Mouse (Mus musculus) left cerebral cortex, adult 18-20 months (tissue): ENCODE data around the gene Spaca3. TPM values are rescaled to one million over a fixed set of nuclear protein-coding genes. Genes with fewer than 3 reads are reported as not detected.

Experiments
- DNase-seq, 2 experiments: peaks; one replicate each; pipeline ENCODE4 v3.0.0; 2021 to 2022; ENCODE audit warnings: low spot score in 2 of 2, mixed read lengths in 1 of 2
- total RNA-seq, 2 experiments: library from RNA; stranded (reverse); gene quantifications; 2 replicates each; pipeline ENCODE4 v1.2.3; 2021

The Spaca3 gene
- total RNA-seq, 2 experiments from 2014 or later: not detected

DNA sequence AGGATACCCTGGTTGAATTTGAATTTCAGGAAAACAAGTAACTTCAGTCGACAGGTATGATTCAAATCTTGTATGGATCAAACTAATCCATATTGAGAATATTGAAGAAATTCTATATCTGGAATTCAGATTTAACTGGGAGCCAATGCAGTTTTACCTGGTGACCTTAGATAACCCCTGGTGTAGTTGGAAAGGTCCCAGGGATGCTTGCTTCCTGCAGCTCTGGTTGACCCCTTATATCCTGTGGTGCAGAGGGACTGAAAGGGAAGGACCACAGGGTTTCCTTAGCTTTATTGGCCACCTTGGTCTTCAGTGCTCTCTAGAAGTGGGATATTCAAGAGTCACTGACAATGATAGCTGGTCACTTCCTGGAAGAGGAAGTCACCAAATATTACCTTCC lies 9.9 kb downstream of the Spaca3 start:
- no peak for DNase-seq

DNA sequence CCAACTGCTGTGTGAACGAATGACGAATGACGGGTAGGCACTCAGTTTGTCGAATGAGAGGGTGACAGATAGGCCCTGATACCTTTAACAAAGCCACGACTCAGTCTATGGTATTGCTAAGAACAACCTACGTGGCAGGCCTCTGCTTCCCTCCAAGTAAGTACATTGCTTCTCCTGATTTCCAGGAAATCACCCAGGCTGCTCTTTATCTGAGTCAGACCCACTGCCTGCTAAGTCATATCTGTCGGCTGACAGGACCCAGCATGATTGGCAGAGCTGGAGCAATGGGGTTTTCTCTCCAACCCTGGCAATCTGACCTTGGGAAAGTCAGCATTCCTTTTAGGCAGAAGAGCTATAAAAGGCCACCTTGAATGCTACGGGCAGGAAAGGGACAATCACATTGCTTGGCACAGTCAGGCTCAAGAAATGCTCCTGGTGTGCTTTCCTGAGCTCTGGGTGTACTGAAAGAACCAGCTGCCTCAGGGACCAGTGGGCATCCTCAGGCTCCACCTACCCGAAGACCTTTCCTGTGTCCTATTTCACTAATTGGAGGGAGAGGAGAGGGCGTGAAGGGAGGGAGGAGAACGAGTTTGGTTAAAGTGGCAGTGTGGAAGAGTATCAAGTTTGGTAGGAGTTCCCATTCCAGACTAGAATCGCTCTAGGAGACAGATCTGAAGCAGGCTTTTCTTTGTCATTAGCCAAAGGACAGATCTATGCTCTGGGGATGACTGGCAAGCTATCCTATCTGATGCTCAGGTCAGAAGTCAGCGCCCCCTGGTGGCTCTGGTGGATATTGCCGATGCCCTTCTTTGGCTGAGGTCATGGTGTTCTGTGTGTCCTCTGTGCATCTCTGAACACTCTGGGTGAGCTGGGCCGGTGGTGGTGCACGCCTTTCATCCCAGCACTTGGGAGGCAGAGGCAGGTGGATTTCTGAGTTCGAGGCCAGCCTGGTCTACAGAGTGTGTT lies 14.6 kb downstream of the Spaca3 start:
- peak; percentile 43 to 65 for DNase-seq

- DNase-seq: peak in 1 of 2 experiments; percentile 37
Measured at GRCm38 (mm10) chr11:80877131-80877651, 19.0 kb downstream of the Spaca3 start.

GRCm38 (mm10) chr11:80878026-80878425 lies 19.9 kb downstream of the Spaca3 start:
- no peak for DNase-seq

DNA sequence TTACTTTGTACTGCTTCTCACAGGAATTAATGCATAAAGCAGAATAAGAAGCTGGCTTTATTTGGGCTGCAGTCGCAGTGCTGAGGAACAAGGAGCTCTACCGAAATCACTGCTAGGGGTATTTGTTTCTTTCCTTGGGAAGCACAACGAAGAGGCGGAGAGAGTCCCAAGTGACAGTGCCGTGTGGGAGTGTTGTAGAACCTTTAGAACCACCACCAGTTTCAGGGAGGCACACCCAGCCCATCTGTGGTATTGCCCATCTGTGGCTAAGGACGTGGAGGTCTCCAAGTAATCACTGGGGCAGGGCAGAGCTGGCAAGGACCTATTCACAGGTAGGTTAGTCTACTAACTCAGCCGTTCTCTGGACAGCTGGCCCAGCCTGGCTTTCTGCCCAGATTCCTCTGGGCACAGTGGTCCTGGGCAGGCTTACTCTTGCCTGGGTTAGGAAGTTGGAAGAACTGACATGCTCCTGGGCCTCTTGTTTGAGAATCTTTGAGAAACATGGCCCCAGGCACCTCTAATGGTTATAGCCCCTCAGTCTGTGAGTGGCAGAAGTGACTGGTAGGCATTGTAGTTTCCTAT lies 24.2 kb downstream of the Spaca3 start:
- peak; percentile 34 to 58 for DNase-seq

DNA sequence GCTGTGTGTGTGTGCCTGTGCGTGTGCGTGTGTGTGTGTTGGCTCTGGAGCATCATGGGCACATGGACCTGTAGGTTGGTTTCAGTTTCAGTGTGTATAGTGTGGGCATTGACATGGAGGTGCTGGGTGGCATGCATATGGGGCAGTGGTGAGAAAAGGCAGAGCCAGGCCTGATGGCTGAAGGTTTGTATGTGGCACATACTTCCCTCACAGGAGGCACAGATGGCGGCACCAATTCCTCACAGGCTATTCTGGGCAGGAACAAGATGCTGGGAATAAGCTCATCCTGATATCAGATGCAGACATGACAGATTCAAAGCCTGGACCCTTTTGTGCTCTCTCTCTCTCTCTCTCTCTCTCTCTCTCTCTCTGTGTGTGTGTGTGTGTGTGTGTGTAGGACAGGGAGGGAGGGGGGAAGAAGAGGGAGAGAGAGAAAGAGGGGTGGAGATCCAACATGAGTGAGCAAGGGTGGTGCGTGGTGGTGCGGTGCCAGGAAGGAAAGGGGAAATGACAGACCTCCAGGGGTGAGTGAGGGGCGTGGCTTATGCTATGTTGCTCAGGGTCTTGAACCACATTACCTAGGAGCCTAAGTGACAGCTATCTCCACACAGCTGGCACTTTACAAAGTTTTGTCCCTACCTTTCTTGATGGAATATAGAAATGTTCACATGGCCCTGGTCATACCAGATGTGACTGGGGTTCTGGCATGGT lies 26.5 kb downstream of the Spaca3 start:
- peak; percentile 34 to 53 for DNase-seq

- peak in 1 of 2 experiments; percentile 29 for DNase-seq
Measured at GRCm38 (mm10) chr11:80886365-80886764, 28.2 kb downstream of the Spaca3 start.

DNA sequence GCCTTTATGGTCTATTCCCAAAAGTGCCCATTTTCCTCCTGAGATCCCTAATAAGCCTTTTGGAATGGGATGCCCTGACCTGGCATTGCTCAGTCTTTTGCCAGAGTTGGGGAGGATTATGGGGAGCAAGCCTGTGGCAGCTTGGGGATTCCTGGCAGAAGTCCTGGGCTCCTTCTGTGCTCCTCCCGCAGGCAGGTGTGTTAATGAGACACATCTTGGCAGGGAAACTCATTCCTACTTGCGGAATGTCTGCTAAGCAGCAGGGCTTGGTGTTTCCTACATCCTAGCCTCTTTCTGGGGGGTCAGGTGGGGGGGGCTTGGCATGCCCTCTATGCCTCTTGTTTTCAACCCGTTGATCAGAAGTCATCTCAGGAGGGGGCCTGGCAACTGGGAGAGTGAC lies 28.9 kb downstream of the Spaca3 start:
- no peak for DNase-seq

DNA sequence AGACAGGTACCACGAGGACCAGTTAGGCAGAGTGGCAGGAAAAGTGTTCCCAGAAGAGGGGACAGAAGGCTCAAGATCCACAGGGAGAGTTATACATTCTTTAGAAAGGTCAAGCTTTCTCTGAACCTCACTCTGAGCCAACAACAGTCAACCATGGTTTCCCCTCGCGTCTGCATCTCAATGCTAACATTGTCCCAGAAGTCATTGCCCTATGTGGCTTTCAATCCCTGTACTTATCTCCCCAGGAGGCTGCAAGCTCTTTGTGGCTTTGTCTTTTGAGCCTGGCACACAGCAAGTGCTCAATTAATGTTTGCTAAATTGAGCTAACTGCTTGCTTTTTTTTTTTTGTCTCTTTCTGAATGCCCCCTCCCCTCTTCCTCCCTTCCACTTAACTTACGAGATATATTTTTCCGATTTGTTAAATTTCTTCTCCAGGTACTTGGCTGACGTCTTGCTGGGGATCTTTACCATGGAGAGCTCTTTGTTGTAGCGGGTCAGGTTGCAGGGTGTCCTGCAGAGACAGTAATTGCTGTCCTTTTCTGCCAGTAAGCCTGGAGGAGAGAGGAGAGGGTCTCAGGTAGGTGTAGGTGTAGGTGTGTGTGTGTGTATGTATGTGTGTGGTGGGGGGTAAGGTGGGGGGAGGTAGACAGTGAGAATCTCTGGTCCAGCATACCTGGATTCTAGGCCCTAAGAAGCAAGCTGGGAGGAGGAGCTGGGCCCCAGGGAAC lies 31.3 kb downstream of the Spaca3 start:
- DNase-seq: no peak

- no peak for DNase-seq
Measured at GRCm38 (mm10) chr11:80895853-80896252, 37.7 kb downstream of the Spaca3 start.

DNA sequence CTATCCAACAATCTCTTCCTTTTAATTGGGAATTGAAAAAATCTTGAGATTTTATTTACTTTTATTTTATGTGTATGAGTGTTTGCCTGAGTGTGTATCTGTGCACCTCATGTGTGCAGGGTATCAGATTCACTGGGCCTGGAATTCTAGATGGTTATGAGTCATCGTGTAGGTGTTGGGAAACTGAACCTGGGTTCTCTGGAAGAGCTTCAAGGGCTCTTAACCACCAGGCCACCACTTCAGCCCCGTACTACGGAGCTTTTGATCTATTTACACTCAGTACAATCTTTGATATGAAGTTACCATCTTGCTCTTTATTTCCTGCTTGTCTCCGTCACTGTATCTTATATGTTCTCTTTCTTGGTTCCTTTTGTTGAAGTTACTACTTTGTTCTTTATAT lies 42.4 kb downstream of the Spaca3 start:
- no peak for DNase-seq

GRCm38 (mm10) chr11:80902664-80903063 lies 44.5 kb downstream of the Spaca3 start:
- DNase-seq: no peak

- no peak for DNase-seq
Measured at GRCm38 (mm10) chr11:80903426-80903825, 45.3 kb downstream of the Spaca3 start.

DNA sequence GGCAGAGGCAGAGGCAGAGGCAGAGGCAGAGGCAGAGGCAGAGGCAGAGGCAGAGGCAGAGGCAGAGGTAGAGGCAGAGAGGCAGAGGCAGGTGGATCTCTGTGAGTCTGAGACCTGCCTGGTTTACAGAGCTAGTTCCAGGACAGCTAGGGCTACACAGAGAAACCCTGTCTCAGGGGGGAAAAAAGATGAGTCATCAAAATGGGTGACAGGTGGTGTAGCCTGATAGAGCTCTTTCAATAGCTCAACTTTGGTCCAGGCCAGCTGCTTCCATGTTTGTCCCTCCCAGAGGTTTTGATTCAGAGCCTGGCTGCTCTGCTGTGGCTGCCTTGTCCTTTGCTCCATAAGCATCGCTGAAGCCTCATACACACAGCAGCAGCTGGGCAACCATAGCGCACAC lies 46.4 kb downstream of the Spaca3 start:
- no peak for DNase-seq

DNA sequence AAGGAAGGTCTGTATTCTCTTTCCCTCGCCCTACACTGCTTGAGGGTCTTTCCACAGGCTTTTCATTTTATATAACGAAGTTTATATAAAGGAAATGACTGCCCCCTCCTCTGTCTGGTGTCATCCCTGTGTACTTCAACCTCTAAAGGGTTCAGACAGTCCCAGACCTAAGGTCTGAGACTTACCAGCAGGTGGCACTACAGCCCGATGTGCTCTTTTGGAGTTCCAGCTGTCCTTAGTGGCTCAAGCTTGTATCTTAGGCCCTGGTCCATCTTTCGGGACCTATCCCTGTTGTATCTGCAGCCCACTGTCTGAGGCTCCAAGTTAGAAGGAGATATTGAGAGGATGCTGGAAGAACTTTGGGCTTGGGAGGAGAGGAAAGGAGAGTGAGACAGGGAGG lies 48.3 kb downstream of the Spaca3 start:
- peak; percentile 69 to 82 for DNase-seq

DNA sequence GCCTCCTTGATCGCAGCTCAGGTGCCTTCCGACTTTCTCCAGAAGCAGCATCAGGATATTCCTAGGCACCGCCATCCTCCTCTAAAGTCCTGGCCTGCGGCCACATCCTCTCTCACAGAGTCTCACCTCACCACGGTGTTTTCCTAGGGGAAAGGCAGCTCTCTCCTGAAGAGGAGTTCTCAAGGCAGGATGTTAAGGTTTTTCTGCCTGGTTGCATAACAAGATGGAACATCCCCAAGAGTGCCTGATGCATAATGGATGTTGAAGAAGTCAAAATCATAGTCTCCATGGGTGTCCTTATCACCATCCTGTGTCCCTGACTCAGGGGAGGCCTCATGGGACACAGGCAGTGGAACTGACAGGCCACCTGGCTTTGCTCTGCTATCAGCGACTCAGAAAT lies 49.7 kb downstream of the Spaca3 start:
- peak in 1 of 2 experiments; percentile 51 for DNase-seq

- DNase-seq: peak; percentile 11 to 55
Measured at GRCm38 (mm10) chr11:80912721-80913120, 54.6 kb downstream of the Spaca3 start.

- no peak for DNase-seq
Measured at GRCm38 (mm10) chr11:80913408-80914024, 55.4 kb downstream of the Spaca3 start.
